In the genomic region with DNA sequence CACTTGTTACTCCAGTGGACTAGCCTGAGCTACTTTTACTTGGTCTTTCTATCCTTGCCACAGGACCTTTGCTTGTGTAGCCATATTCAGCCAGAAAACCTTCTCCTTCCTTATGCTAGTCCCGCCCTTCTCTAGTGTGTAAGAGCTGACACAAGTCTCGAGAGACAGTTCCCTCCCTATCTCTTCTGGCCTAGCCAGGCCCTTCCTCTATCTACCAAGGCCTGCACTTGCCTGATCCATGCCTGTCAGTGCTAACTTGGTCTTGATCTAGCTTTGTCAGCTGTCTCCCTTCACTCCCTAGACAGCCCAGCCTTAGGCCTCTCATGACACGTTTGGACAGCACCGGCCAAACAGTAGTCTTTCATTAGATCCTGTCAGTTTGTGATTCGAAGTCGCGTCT, we compare ENCODE assay signal across 20 mouse cellular contexts.
DNase-seq lines count a peak whose midpoint lies in the region; ATAC-seq lines count a peak whose summit lies in the region.
"Had no signal": no experiment of that assay in that cellular context is flagged by ENCODE, and none has a peak within 500 bp of the region (broad histone marks: within the 10 kb centered on the region; RNA-seq: fewer than 3 reads in every experiment).

No protein-coding gene starts in this region.

- no peak overlapping the region for H3K27ac ChIP-seq in kidney, embryonic 15.5 days
- peak overlapping the region; percentile 64 for H3K27ac ChIP-seq in liver, embryonic 11.5 days (ENCODE audit: low read depth, low read length)
- H3K27ac ChIP-seq: gastrocnemius, adult 2 months; hindbrain, embryonic 15.5 days; midbrain, embryonic 15.5 days had no signal

- no peak overlapping the region for H3K4me3 ChIP-seq in kidney, embryonic 15.5 days (replicated peaks)
- no peak overlapping the region for H3K4me3 ChIP-seq in liver, embryonic 11.5 days (ENCODE audit: low read depth, low read length)
- peak overlapping the region; percentile 6 for H3K4me3 ChIP-seq in megakaryocyte, embryonic 14.5 days (replicated peaks)
- H3K4me3 ChIP-seq: gastrocnemius, adult 2 months; hindbrain, embryonic 15.5 days; midbrain, embryonic 15.5 days had no signal

- DNase-seq in kidney, postnatal 36 days: no peak
- peak; percentile 71 for DNase-seq in c-Kit-positive CD71-positive TER-119-positive erythroid progenitor cells, embryonic 14.5 days (ENCODE audit: low spot score)
- DNase-seq in liver, embryonic 11.5 days (ENCODE audit: low spot score): no peak
- DNase-seq in layer of hippocampus, postnatal 14 days (ENCODE audit: low spot score in 2 of 2): no peak
- no peak for DNase-seq in ovary, postnatal 36 days (ENCODE audit: low spot score)
- DNase-seq: cerebellum, adult 11 months; cerebellum, postnatal 14 days; gastrocnemius, adult 2 months; heart, postnatal 10 days; kidney, adult 2 months; kidney, postnatal 25 days; lung, postnatal 36 days; right cerebral cortex, adult 18-20 months; thymus, postnatal 4 days had no signal

- no peaks in the 10 kb centered on the region for H3K9me3 ChIP-seq in kidney, embryonic 15.5 days (replicated peaks)
- no peaks in the 10 kb centered on the region for H3K9me3 ChIP-seq in liver, embryonic 11.5 days (ENCODE audit: control insufficient read depth, low read length)
- H3K9me3 ChIP-seq in megakaryocyte, embryonic 14.5 days: no peaks in the 10 kb centered on the region
- H3K9me3 ChIP-seq: hindbrain, embryonic 15.5 days; midbrain, embryonic 15.5 days had no signal

- 78% methylated on average over 7 of the region's 7 CpGs for WGBS in kidney, embryonic 15.5 days
- 38% methylated on average over 7 of the region's 7 CpGs for WGBS in liver, embryonic 11.5 days

- H3K9ac ChIP-seq in kidney, embryonic 15.5 days: no peak overlapping the region
- no peak overlapping the region for H3K9ac ChIP-seq in liver, embryonic 11.5 days (ENCODE audit: low read depth, low read length)
- H3K9ac ChIP-seq: hindbrain, embryonic 15.5 days; midbrain, embryonic 15.5 days had no signal

- no peaks in the 10 kb centered on the region for H3K27me3 ChIP-seq in kidney, embryonic 15.5 days
- no peaks in the 10 kb centered on the region for H3K27me3 ChIP-seq in liver, embryonic 11.5 days (replicated peaks; ENCODE audit: control insufficient read depth, insufficient read depth, low read length)
- no peaks in the 10 kb centered on the region for H3K27me3 ChIP-seq in megakaryocyte, embryonic 14.5 days (replicated peaks)
- H3K27me3 ChIP-seq: hindbrain, embryonic 15.5 days; midbrain, embryonic 15.5 days had no signal

- no peak overlapping the region for H3K4me2 ChIP-seq in kidney, embryonic 15.5 days
- no peak overlapping the region for H3K4me2 ChIP-seq in liver, embryonic 11.5 days
- H3K4me2 ChIP-seq: hindbrain, embryonic 15.5 days; midbrain, embryonic 15.5 days had no signal

- H3K4me1 ChIP-seq in kidney, embryonic 15.5 days: no peaks in the 10 kb centered on the region
- H3K4me1 ChIP-seq in liver, embryonic 11.5 days (replicated peaks; ENCODE audit: control insufficient read depth, insufficient read depth, low read length): peaks cover 13% of the 10 kb centered on the region
- peaks cover 87% of the 10 kb centered on the region for H3K4me1 ChIP-seq in megakaryocyte, embryonic 14.5 days
- H3K4me1 ChIP-seq: hindbrain, embryonic 15.5 days; midbrain, embryonic 15.5 days had no signal

- no peaks in the 10 kb centered on the region for H3K36me3 ChIP-seq in kidney, embryonic 15.5 days
- H3K36me3 ChIP-seq in liver, embryonic 11.5 days (ENCODE audit: control insufficient read depth, insufficient read depth, low read length): no peaks in the 10 kb centered on the region
- peaks cover 67% of the 10 kb centered on the region for H3K36me3 ChIP-seq in megakaryocyte, embryonic 14.5 days (replicated peaks; ENCODE audit: low read length)
- H3K36me3 ChIP-seq: hindbrain, embryonic 15.5 days; midbrain, embryonic 15.5 days had no signal

- peak; percentile 85 for ATAC-seq in kidney, embryonic 15.5 days (replicated peaks; ENCODE audit: low FRiP score)
- peak; percentile 99 for ATAC-seq in liver, embryonic 11.5 days (replicated peaks; ENCODE audit: low FRiP score)
- no peak for ATAC-seq in cerebellum, adult (ENCODE audit: insufficient number of reproducible peaks, low FRiP score, low TSS enrichment)
- ATAC-seq: forebrain, embryonic 14.5 days; midbrain, embryonic 15.5 days had no signal
